Mouse (Mus musculus) lung, postnatal 0 days (tissue): ENCODE measurements around the gene Riox2. TPM values are rescaled to one million over a fixed set of nuclear protein-coding genes. Genes with fewer than 3 reads are reported as not detected.

Source experiments
- ATAC-seq: fragments of 200-750 bp; cut with Nextera tagmentation; 2 replicates; pipeline ENCODE4 v1.8.0; 2017; ENCODE audit warnings: moderate library complexity
- DNase-seq: peaks from one replicate; pipeline ENCODE4 v3.0.0-alpha.2; 2016; ENCODE audit warnings: low spot score
- H3K27ac ChIP-seq: fragments of 300-500 bp; sonication (generic); 2 replicates; pipeline ENCODE4 v1.5.1; 2014; ENCODE audit warnings: antibody characterized with exemption, mild to moderate bottlenecking, low read length, mixed read lengths
- H3K27me3 ChIP-seq: fragments of 300-500 bp; sonication (generic); replicated peaks from 2 replicates; pipeline ENCODE4 v1.6.1; 2014; ENCODE audit warnings: low read length, mixed read lengths; ENCODE audit not compliant: insufficient read depth
- H3K36me3 ChIP-seq: fragments of 300-500 bp; sonication (generic); 2 replicates; pipeline ENCODE4 v1.6.1; 2014; ENCODE audit warnings: low read length, mixed read lengths; ENCODE audit not compliant: insufficient read depth
- H3K4me1 ChIP-seq: fragments of 300-500 bp; sonication (generic); 2 replicates; pipeline ENCODE4 v1.6.1; 2014; ENCODE audit warnings: antibody characterized with exemption, low read depth, low read length, mixed read lengths; ENCODE audit not compliant: insufficient read depth
- H3K4me2 ChIP-seq: fragments of 300-500 bp; sonication (generic); replicated peaks from 2 replicates; pipeline ENCODE4 v1.6.1; 2014; ENCODE audit warnings: low read depth, mild to moderate bottlenecking, low read length, moderate library complexity, mixed read lengths
- H3K4me3 ChIP-seq: fragments of 300-500 bp; sonication (generic); 2 replicates; pipeline ENCODE4 v1.5.1; 2014; ENCODE audit warnings: low read depth, low read length
- H3K9ac ChIP-seq: fragments of 300-500 bp; sonication (generic); replicated peaks from 2 replicates; pipeline ENCODE4 v1.6.1; 2014; ENCODE audit warnings: low read depth, mild to moderate bottlenecking
- H3K9me3 ChIP-seq: fragments of 300-500 bp; sonication (generic); 2 replicates; pipeline ENCODE4 v1.6.1; 2016; ENCODE audit warnings: low read length, mixed read lengths
- CTCF ChIP-seq: IDR thresholded peaks from 2 replicates; pipeline ENCODE4 v1.5.1; 2016; ENCODE audit warnings: antibody characterized with exemption, mild to moderate bottlenecking
- EP300 ChIP-seq: IDR thresholded peaks from 2 replicates; pipeline ENCODE4 v1.6.1; 2016; ENCODE audit warnings: antibody characterized with exemption, mild to moderate bottlenecking, control low read depth
- WGBS: fragments of 180-500 bp; shearing (Covaris S2); extraction: QIAGEN DNeasy Blood & Tissue Kit; methylation state at CpG from one replicate; pipeline ENCODE4 v1.1.7; 2014; 5-methylcytosine and 5-hydroxymethylcytosine counted together
- polyA plus RNA-seq: library from polyadenylated mRNA; unstranded; fragments of >200 nt; fragmentation: Nextera tagmentation; extraction: Ambion mirVana; gene quantifications from 2 replicates; pipeline ENCODE4 v1.2.1, GENCODE M21; 2015

Riox2 gene
- polyA plus RNA-seq, 1 experiment from 2014 or later = 11.0 TPM

- TF ChIP-seq CTCF = no peak
- no peak for TF ChIP-seq EP300
- 73% methylated on average over 3 of the region's 3 CpGs for WGBS
- Histone ChIP-seq H3K4me1 (no peaks in the 10 kb centered on the region), H3K4me3 (no peak overlapping the region), H3K9ac (no peak overlapping the region), H3K9me3 (no peaks in the 10 kb centered on the region), H3K27ac (no peak overlapping the region), H3K4me2 (no peak overlapping the region), H3K36me3 (peaks cover 6% of the 10 kb centered on the region; the same call in 1 of the 2 replicates), H3K27me3 (no peaks in the 10 kb centered on the region)
- ATAC-seq (no peak), DNase-seq (no peak)
These were observed 6.4 kb downstream of the Riox2 start for GRCm38 (mm10) chr16:59477955-59478354.

GRCm38 (mm10) chr16:59487239-59487638 is 15.7 kb downstream of the Riox2 start:
- TF ChIP-seq EP300 = no peak
- TF ChIP-seq CTCF = no peak
- H3K9ac ChIP-seq = no peak overlapping the region
- ATAC-seq (no peak), DNase-seq (peak; percentile 8)
- no peak overlapping the region for H3K4me2 ChIP-seq
- no peak overlapping the region for H3K27ac ChIP-seq
- WGBS = 59% methylated on average over 7 of the region's 7 CpGs
- no peak overlapping the region for H3K4me3 ChIP-seq
- H3K27me3 ChIP-seq = no peaks in the 10 kb centered on the region
- H3K4me1 ChIP-seq = no peaks in the 10 kb centered on the region
- H3K9me3 ChIP-seq = no peaks in the 10 kb centered on the region
- H3K36me3 ChIP-seq = peaks cover 35% of the 10 kb centered on the region; the same call in 1 of the 2 replicates

- peaks cover 28% of the 10 kb centered on the region; the same call in 1 of the 2 replicates for H3K36me3 ChIP-seq
- ATAC-seq (peak; percentile 66), DNase-seq (peak; percentile 20)
- H3K27me3 ChIP-seq = no peaks in the 10 kb centered on the region
- no peak overlapping the region for H3K4me3 ChIP-seq
- no peak overlapping the region for H3K9ac ChIP-seq
- H3K9me3 ChIP-seq = no peaks in the 10 kb centered on the region
- TF ChIP-seq EP300 (no peak), CTCF (no peak)
- H3K4me2 ChIP-seq = no peak overlapping the region
- H3K27ac ChIP-seq = no peak overlapping the region
- 72% methylated on average over 9 of the region's 9 CpGs for WGBS
- no peaks in the 10 kb centered on the region for H3K4me1 ChIP-seq
These were observed 16.5 kb downstream of the Riox2 start for GRCm38 (mm10) chr16:59487975-59488548.

GRCm38 (mm10) chr16:59493199-59493598 is 21.6 kb downstream of the Riox2 start:
- WGBS = 84% methylated on average over 14 of the region's 14 CpGs
- ATAC-seq = no peak

GRCm38 (mm10) chr16:59497947-59498346 is 26.4 kb downstream of the Riox2 start:
- no peak overlapping the region for H3K4me3 ChIP-seq
- no peaks in the 10 kb centered on the region for H3K4me1 ChIP-seq
- H3K9ac ChIP-seq = no peak overlapping the region
- 75% methylated on average over 1 of the region's 1 CpGs for WGBS
- DNase-seq = no peak
- no peak for ATAC-seq
- no peaks in the 10 kb centered on the region for H3K27me3 ChIP-seq
- H3K27ac ChIP-seq = no peak overlapping the region
- H3K9me3 ChIP-seq = no peaks in the 10 kb centered on the region
- no peaks in the 10 kb centered on the region; the same call in 1 of the 2 replicates for H3K36me3 ChIP-seq
- TF ChIP-seq EP300 (no peak), CTCF (no peak)
- no peak overlapping the region for H3K4me2 ChIP-seq

More at GRCm38 (mm10) chr16:59493199-59493598, 21.6 kb downstream of the Riox2 start:
- peaks cover 18% of the 10 kb centered on the region; the same call in 1 of the 2 replicates for H3K36me3 ChIP-seq
- no peak overlapping the region for H3K4me2 ChIP-seq
- no peaks in the 10 kb centered on the region for H3K4me1 ChIP-seq
- no peak overlapping the region for H3K9ac ChIP-seq
- H3K9me3 ChIP-seq = no peaks in the 10 kb centered on the region
- TF ChIP-seq EP300 (no peak), CTCF (no peak)
- no peak overlapping the region for H3K27ac ChIP-seq
- no peaks in the 10 kb centered on the region for H3K27me3 ChIP-seq
- no peak for DNase-seq
- H3K4me3 ChIP-seq = no peak overlapping the region

- Histone ChIP-seq H3K4me2 (no peak overlapping the region), H3K4me1 (no peaks in the 10 kb centered on the region), H3K27me3 (no peaks in the 10 kb centered on the region), H3K36me3 (no peaks in the 10 kb centered on the region), H3K9ac (no peak overlapping the region), H3K9me3 (no peaks in the 10 kb centered on the region), H3K4me3 (no peak overlapping the region), H3K27ac (no peak overlapping the region)
- no peak for TF ChIP-seq CTCF
- TF ChIP-seq EP300 = no peak
- 93% methylated on average over 3 of the region's 3 CpGs for WGBS
- DNase-seq (no peak), ATAC-seq (no peak)
These were observed 27.6 kb downstream of the Riox2 start for GRCm38 (mm10) chr16:59499180-59499579.
